ENCODE assay signal across 7 mouse cellular contexts in the genomic region with DNA sequence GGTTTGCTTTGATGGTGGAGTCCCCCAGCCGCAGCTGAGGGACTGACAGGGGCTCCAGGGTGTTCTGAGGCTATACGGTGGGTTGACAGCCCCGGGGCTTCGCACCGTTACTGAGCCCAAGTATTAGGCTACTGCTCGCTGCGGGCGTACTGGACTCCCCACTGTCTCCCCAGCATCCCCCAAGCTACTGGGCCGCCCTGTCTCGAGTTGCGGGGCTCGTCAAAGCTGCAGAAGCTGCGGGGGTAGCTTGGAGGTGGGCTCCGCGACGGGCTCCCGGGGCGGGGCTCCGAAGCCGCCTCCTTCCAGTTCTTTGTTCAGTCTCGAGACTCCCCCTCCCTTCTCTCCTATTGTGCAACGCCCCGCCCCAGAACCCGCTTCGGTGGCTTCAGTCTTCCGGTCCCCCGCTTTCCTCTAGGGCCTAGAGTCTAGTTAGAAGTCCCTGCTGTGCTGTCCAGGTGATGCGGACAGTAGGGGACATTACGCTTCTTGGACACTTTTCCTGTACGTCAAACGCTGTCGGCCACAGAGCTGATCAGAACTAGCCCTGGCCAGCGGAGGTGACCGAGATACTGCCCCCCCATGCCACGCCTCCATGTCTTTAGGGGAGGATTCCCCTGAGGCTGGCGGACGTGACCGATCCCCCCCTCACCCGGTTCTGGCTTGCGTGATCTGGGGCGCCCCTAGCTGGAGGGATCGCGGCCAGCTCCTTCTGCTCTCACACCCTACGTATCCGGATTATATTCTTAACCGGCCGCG. TPM values are rescaled to one million over a fixed set of nuclear protein-coding genes. Genes with fewer than 3 reads are reported as not detected.
DNase-seq lines count a peak whose midpoint lies in the region; ATAC-seq and TF ChIP-seq lines count a peak whose summit lies in the region.

No protein-coding gene starts in this region.

- under 1% methylated on average over 48 of the region's 48 CpGs for WGBS in intestine, postnatal 0 days
- under 1% methylated on average over 48 of the region's 48 CpGs for WGBS in limb, embryonic 11.5 days
- WGBS in midbrain, embryonic 13.5 days = under 1% methylated on average over 48 of the region's 48 CpGs
- under 1% methylated on average over 48 of the region's 48 CpGs for WGBS in small intestine, adult 2 months

- no peaks in the 10 kb centered on the region for H3K27me3 ChIP-seq in intestine, postnatal 0 days (replicated peaks; ENCODE audit: control insufficient read depth, insufficient read depth, low read length)
- H3K27me3 ChIP-seq in limb, embryonic 11.5 days (ENCODE audit: control insufficient read depth, insufficient read depth, low read length) = no peaks in the 10 kb centered on the region
- H3K27me3 ChIP-seq in midbrain, embryonic 13.5 days = no peaks in the 10 kb centered on the region
- H3K27me3 ChIP-seq in small intestine, adult 2 months (ENCODE audit: control insufficient read depth, insufficient read depth, low read length) = no peaks in the 10 kb centered on the region

- no peaks in the 10 kb centered on the region for H3K9me3 ChIP-seq in intestine, postnatal 0 days (ENCODE audit: control insufficient read depth)
- H3K9me3 ChIP-seq in limb, embryonic 11.5 days (ENCODE audit: control insufficient read depth, low read length) = no peaks in the 10 kb centered on the region
- no peaks in the 10 kb centered on the region for H3K9me3 ChIP-seq in midbrain, embryonic 13.5 days

- H3K4me3 ChIP-seq in intestine, postnatal 0 days (ENCODE audit: low read depth, low read length) = peak overlapping the region; percentile 100
- H3K4me3 ChIP-seq in limb, embryonic 11.5 days (ENCODE audit: low read depth, low read length) = peak overlapping the region; percentile 95
- H3K4me3 ChIP-seq in midbrain, embryonic 13.5 days (replicated peaks) = peak overlapping the region; percentile 94
- H3K4me3 ChIP-seq in small intestine, adult 2 months (ENCODE audit: low read depth, low read length) = peak overlapping the region; percentile 84

- peak overlapping the region; percentile 96 for H3K9ac ChIP-seq in intestine, postnatal 0 days (ENCODE audit: low read depth, low read length)
- peak overlapping the region; percentile 98 for H3K9ac ChIP-seq in limb, embryonic 11.5 days (ENCODE audit: low read length)
- peak overlapping the region; percentile 99 for H3K9ac ChIP-seq in midbrain, embryonic 13.5 days (replicated peaks)

- TF ChIP-seq CTCF in intestine, postnatal 0 days (IDR thresholded peaks at IDR 0.05; ENCODE audit: low read depth) = peak; percentile 77
- TF ChIP-seq CTCF in small intestine, adult 2 months (IDR thresholded peaks at IDR 0.05; ENCODE audit: extremely low read depth, insufficient read length, insufficient replicate concordance, low read depth, low read length) = peak; percentile 52; the same call in 1 of the 2 replicates

- peaks cover 23% of the 10 kb centered on the region for H3K36me3 ChIP-seq in intestine, postnatal 0 days (ENCODE audit: control insufficient read depth, insufficient read depth)
- H3K36me3 ChIP-seq in limb, embryonic 11.5 days (ENCODE audit: control insufficient read depth, insufficient read depth, low read length) = peaks cover 8% of the 10 kb centered on the region; the same call in 1 of the 2 replicates
- peaks cover 23% of the 10 kb centered on the region for H3K36me3 ChIP-seq in midbrain, embryonic 13.5 days
- peaks cover 28% of the 10 kb centered on the region for H3K36me3 ChIP-seq in small intestine, adult 2 months (ENCODE audit: control insufficient read depth, insufficient read depth, low read length)

- H3K27ac ChIP-seq in intestine, postnatal 0 days (ENCODE audit: low read depth, low read length) = peak overlapping the region; percentile 96
- H3K27ac ChIP-seq in limb, embryonic 11.5 days (replicated peaks; ENCODE audit: low read depth, low read length) = peak overlapping the region; percentile 92
- peak overlapping the region; percentile 96 for H3K27ac ChIP-seq in midbrain, embryonic 13.5 days
- H3K27ac ChIP-seq in small intestine, adult 2 months (ENCODE audit: insufficient read depth, low read depth, low read length) = peak overlapping the region; percentile 91

- no peak for TF ChIP-seq POLR2A in small intestine, adult 2 months (IDR thresholded peaks at IDR 0.05; ENCODE audit: low read depth, low read length)

- H3K4me1 ChIP-seq in intestine, postnatal 0 days (replicated peaks; ENCODE audit: control insufficient read depth, insufficient read depth, low read length) = peaks cover 2% of the 10 kb centered on the region; the same call in 1 of the 2 replicates
- peaks cover 7% of the 10 kb centered on the region; the same call in 1 of the 2 replicates for H3K4me1 ChIP-seq in limb, embryonic 11.5 days (ENCODE audit: control insufficient read depth, insufficient read depth, low read length)
- peaks cover 22% of the 10 kb centered on the region for H3K4me1 ChIP-seq in midbrain, embryonic 13.5 days (replicated peaks)
- H3K4me1 ChIP-seq in small intestine, adult 2 months (ENCODE audit: control insufficient read depth, insufficient read depth, insufficient read length, low read length) = peaks cover 8% of the 10 kb centered on the region

- H3K4me2 ChIP-seq in intestine, postnatal 0 days (replicated peaks; ENCODE audit: low read depth) = peak overlapping the region; percentile 72
- H3K4me2 ChIP-seq in limb, embryonic 11.5 days (ENCODE audit: low read depth, severe bottlenecking) = peak overlapping the region; percentile 48
- peak overlapping the region; percentile 73 for H3K4me2 ChIP-seq in midbrain, embryonic 13.5 days (replicated peaks)

- peak; percentile 48 for ATAC-seq in granulocyte monocyte progenitor cell, adult 5-6 weeks (replicated peaks; ENCODE audit: poor library complexity, severe bottlenecking)
- peak; percentile 44 for ATAC-seq in intestine, postnatal 0 days
- peak; percentile 74 for ATAC-seq in limb, embryonic 11.5 days (ENCODE audit: insufficient number of reproducible peaks, low FRiP score, low TSS enrichment, low read depth)
- peak; percentile 79 for ATAC-seq in midbrain, embryonic 13.5 days

- DNase-seq in adrenal gland, adult 8-10 months = peak; percentile 78
- peak; percentile 90 for DNase-seq in embryo, embryonic 9.5 days (ENCODE audit: extremely low spot score)
- peak; percentile 88 for DNase-seq in limb, embryonic 11.5 days (ENCODE audit: low spot score)

RNA-seq across cellular contexts. Expression of a gene that starts 1.0 kb away (rescaled TPM):
- total RNA-seq in adrenal gland, adult 8-10 months (2022) = 10 to 100 TPM; 20.2 to 23.5 (median 21.2) TPM
- total RNA-seq in granulocyte monocyte progenitor cell, adult 5-6 weeks (2014; fragmentation: Nextera tagmentation) = 14.1 and 16.3 TPM in 2 replicates
- 40.9 and 47.0 TPM in 2 replicates for total RNA-seq in granulocyte monocyte progenitor cell, adult 5-6 weeks (2017)
- polyA plus RNA-seq in intestine, postnatal 0 days (2015; fragmentation: Nextera tagmentation; extraction: Ambion mirVana) = 28.0 and 34.5 TPM in 2 replicates
- 79.1 and 86.8 TPM in 2 replicates for polyA plus RNA-seq in limb, embryonic 11.5 days (2014; fragmentation: Nextera tagmentation; extraction: Ambion mirVana)
- 116 and 126 TPM in 2 replicates for polyA plus RNA-seq in midbrain, embryonic 13.5 days (2015; fragmentation: Nextera tagmentation; extraction: Ambion mirVana)
- polyA plus RNA-seq in small intestine, adult 2 months (2012; rRNA removed) = 13.6 and 149 TPM in 2 replicates

Comparison
In these comparisons a context has a peak if more than half of its experiments do, and no peak if none do; other contexts are left out.
1. Peak in every context shown above with its lines: DNase-seq, ATAC-seq, H3K4me3 ChIP-seq and H3K27ac ChIP-seq.